ENCODE assay signal across 8 mouse cellular contexts in the genomic region with DNA sequence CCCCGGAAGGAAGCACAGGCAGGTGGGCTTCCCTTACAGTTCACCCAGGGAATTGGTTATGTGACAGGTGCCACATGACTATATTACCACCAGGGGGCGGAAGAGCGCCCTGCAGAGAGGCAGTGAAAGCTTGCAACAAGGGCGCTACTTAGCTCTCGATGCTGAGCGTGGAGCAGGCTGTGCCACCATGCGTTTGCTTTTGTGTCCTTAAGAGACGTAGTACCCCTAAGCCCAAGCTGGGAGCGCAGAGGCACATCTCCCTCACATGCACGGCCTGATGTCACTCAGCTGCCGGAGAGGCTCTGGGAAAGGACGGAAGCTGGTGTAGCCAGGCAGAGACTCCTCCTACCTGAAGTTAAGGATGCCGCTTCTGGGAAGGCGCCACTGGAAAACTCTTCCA. TPM values are rescaled to one million over a fixed set of nuclear protein-coding genes. Genes with fewer than 3 reads are reported as not detected.
A peak's percentile ranks its signal among the peaks of the same experiment; 100 is the strongest.
DNase-seq lines count a peak whose midpoint lies in the region; ATAC-seq lines count a peak whose summit lies in the region.

No protein-coding gene starts in this region.

- no peaks in the 10 kb centered on the region for H3K27me3 ChIP-seq in hindbrain, embryonic 16.5 days (replicated peaks; ENCODE audit: control insufficient read depth, insufficient read depth, low read length)

- peak overlapping the region; percentile 47 for H3K9ac ChIP-seq in hindbrain, embryonic 16.5 days (ENCODE audit: low read depth, low read length)

- H3K27ac ChIP-seq in hindbrain, embryonic 16.5 days (ENCODE audit: low read depth, low read length) = no peak overlapping the region

- H3K9me3 ChIP-seq in hindbrain, embryonic 16.5 days (ENCODE audit: control insufficient read depth, low read length) = no peaks in the 10 kb centered on the region

- peak; percentile 88 for DNase-seq in R1 (ENCODE audit: low read depth, low spot score)
- peak; percentile 64 for DNase-seq in cerebellum, adult 9-11 months
- peak; percentile 57 to 67 for DNase-seq in frontal cortex, postnatal 14 days (ENCODE audit: low spot score in 2 of 2)
- DNase-seq in left cerebral cortex, adult 18-20 months (ENCODE audit: low spot score in 2 of 2) = peak; percentile 69 to 76
- peak; percentile 68 to 69 for DNase-seq in lung, postnatal 4 days
- DNase-seq in retina, postnatal 7 days (ENCODE audit: low read depth, low spot score) = peak; percentile 87
- DNase-seq in urinary bladder, postnatal 25 days (ENCODE audit: low spot score) = peak; percentile 69

- H3K4me2 ChIP-seq in hindbrain, embryonic 16.5 days (ENCODE audit: low read length) = peak overlapping the region; percentile 56

- ATAC-seq in hindbrain, embryonic 16.5 days = peak; percentile 32; the same call in 1 of the 2 replicates

- H3K36me3 ChIP-seq in hindbrain, embryonic 16.5 days (ENCODE audit: control insufficient read depth, insufficient read depth, low read length) = no peaks in the 10 kb centered on the region

- peaks cover 5% of the 10 kb centered on the region for H3K4me1 ChIP-seq in hindbrain, embryonic 16.5 days (ENCODE audit: control insufficient read depth, insufficient read depth, low read depth, low read length)

- WGBS in hindbrain, embryonic 16.5 days = 5% methylated on average over 14 of the region's 14 CpGs

- H3K4me3 ChIP-seq in hindbrain, embryonic 16.5 days (ENCODE audit: low read length) = peak overlapping the region; percentile 28

RNA-seq across cellular contexts. Expression of gene Pstpip1, which starts 28.8 kb away (rescaled TPM):
- 0.64 and 0.87 TPM in 2 replicates for polyA plus RNA-seq in hindbrain, embryonic 16.5 days (2015; fragmentation: Nextera tagmentation; extraction: Ambion mirVana)
- 1 to 10 TPM; 2.3 to 2.8 TPM for total RNA-seq in left cerebral cortex, adult 18-20 months (2021)

RNA-seq across cellular contexts. Expression of gene Tspan3, which starts 46.7 kb away (rescaled TPM):
- 641 and 689 TPM in 2 replicates for polyA plus RNA-seq in hindbrain, embryonic 16.5 days (2015; fragmentation: Nextera tagmentation; extraction: Ambion mirVana)
- total RNA-seq in left cerebral cortex, adult 18-20 months (2021) = 100 to 1,000 TPM; 347 to 373 TPM
